Mouse (Mus musculus): ENCODE results near the gene Pdpn.

The Pdpn gene

DNA sequence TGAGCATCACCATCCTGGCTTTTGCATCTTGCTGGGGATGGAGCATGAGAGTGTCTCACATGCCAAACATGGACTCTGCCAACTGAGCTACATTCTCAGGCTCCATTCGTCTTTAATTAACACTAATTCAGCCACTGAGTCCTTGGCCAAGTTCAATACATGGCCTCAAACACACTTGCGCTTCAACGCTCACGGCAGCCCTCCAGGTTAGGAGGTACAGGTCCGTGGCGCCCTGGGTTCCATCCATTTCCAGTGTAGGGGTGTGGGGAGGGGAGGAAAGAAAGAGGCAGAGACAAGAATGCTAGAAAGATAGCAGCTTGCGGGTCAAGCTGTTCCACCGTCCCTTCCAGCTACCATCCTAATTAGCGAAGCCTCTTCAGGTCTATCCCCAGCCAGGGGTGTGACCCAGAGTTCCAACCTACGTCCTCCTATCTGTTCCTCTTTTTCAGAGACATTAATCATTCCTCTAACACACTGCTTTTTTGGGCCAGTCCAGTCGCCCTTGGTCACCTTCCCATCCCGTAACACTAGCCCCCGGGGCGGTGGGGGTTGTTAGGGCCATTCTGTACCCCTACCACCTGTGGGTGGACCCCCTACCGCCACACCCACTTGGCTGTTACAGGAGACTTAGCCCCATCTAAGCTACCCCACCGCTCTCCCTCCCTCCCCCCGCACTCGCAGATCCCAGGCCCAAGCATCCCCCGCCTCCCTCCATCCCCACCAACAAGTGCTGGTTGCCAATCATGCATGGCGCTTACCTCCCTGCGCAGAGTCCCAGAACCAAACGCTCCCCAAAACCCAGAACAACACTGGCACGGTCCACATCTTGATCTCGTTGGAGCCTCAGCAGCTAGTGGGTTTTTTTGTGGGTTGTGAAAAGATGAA, 691 bp downstream of the Pdpn start:
- DNase-seq (ENCODE audit: low read depth, low spot score) = no peak

DNA sequence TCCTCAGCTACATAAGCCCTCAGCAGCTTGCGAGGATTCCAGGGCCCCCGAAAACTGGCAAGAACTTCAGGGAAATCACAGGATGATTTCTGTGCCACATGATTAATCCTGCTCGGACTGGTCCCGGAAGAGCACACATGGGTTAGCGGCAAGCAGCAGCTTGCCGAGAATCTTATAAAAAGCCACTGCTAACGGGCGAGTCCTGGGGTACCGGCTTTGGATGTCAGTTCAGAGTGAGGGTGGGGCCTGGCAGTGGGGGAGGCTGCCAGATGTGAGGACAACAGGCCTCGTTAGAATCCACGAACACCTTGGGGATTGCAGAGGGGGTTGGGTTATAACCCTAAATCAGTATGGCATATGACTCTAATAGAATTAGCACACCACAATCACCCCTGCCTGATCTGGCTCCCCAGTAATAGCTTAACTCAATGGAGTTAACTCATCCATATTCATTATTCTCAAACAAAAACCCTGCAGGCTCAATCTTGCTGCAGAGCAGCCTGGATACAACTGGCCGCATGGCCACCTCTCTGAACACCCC, 2.3 kb downstream of the Pdpn start:
- peak; percentile 48 for DNase-seq (ENCODE audit: low read depth, low spot score)

DNA sequence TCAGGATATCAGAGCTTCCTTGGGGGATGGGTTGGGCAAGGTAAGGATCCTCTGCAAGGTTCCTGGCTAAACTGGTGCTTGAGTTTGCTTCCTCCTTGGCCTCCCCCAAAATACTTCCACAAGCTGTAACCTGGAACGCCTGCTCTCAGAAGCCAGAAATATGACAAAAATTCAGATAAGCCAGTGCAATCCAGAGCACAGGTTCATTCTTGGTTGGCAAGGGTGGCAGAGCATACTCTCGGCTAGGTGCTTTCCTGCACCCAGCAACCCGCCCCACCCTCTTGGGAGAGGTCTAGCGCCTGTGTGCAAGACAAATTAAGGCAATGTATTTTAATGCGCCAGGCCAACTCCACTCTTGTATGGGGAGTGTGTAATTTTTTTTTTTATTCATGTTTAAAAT, 3.2 kb downstream of the Pdpn start:
- no peak for DNase-seq (ENCODE audit: low read depth, low spot score)

DNA sequence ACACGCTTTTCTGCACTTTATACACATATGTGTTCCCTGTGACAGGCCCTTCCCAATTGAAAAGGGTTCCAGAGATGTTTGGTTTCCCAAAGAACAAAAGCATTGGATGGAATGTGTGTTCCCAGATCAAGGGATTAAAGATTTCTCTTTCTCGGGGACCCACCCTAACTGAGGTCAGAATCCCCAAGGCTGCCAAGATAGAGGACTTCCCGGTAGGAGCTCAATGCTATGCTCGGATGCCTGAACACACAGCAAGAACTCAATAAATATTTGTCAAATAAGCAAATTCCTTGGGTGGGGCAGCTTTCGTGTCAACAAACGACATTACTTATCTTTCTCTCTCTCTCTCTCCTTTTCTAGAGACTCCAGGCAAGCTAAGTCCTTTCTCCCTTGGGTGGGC, 5.0 kb downstream of the Pdpn start:
- DNase-seq (ENCODE audit: low read depth, low spot score) = no peak

DNA sequence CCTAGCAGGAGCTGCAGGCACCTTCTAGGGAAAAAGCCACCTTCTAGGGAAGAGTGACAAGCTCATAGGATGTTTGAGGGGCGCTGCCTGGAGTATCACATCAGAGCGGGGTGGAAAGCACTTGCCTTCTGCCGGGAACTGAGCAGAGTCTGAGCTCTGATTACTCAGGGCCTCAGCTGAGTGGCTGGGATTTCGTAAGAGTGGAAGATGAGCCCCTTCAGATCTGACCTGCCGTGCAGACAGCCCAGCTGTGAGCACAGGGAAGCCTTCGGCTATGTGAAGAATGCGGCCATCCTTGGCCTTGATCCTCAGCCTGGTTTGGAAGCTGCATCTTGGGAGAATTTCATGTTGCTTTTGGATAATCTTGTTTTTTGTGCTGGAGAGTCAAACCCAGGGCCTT, 10.5 kb downstream of the Pdpn start:
- peak; percentile 70 for DNase-seq (ENCODE audit: low read depth, low spot score)

DNA sequence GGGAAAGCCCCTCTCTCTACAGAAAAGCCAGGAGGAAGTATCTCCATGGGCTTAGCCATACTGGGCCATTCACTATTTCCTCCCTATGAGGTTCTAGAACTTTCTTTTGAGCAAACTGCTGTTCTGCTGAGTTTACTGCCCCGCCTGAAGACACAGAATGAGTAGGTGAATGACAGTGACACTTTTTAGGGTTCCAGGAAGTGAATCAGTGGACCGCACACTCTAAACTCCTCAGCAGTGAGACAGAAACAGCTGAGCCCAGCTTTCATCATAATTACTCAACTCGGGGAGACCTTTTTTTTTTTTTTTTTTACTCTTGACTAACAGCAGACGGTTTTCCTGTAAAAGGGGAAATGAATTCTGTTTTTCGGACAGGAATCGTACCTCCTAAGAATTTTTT, 10.9 kb downstream of the Pdpn start:
- peak; percentile 50 for DNase-seq (ENCODE audit: low read depth, low spot score)

DNA sequence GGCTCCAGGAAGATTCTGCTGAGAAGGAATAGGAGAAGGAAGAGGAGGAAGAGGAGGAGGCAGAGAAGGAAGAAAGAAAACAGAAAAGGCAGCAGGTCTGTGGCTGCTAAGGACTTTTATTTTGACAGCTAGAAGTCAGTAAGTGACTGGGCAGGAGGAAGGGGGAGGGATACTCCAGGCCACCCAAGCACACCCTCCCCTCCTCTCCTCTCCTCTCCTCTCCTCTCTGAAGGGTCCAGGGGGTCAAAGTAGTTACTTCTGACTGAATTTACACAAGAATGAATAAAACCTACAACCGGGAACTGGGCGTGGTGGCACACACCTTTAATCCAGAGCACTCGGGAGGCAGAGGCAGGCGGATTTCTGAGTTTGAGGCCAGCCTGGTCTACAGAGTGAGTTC, 12.3 kb downstream of the Pdpn start:
- DNase-seq (ENCODE audit: low read depth, low spot score) = no peak

DNA sequence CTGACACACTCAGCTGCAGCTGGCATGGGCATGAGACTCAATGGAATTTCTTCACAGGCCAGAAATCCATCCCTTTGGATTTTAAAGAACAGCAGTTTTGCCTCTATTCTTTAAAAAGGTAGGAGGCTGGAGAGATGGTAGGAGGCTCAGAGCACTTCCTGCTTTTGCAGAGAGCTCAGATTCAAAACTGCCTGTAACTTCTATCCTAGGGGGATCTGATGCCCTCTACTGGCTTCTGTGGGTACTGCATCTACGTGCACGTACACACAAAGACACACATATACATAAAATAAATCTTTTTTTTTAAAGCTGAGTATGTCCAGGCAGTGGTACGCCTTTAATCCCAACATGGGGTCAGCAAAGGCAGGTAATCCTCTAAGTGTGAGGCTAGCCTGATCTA, 19.2 kb downstream of the Pdpn start:
- peak; percentile 58 for DNase-seq (ENCODE audit: low read depth, low spot score)

DNA sequence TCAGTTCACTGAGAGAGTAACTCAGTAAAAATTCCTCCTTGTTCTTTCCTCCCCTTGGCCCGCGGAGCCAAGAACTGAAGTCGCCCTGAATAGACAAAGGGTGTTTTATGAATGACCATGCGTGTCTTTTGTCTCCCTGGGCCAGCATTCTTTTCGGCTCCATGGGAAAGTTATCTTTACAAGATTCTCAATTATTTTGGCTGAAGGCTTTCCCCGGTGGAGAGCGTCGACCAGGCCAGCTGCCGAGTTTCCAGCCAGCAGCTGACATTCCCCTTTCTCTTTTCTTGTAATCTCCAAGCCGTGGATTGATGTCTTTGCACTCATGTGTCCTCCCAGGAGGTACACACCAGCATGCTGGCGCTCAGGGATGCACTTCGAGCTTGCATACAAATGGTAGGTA, 19.7 kb downstream of the Pdpn start:
- no peak for DNase-seq (ENCODE audit: low read depth, low spot score)

DNA sequence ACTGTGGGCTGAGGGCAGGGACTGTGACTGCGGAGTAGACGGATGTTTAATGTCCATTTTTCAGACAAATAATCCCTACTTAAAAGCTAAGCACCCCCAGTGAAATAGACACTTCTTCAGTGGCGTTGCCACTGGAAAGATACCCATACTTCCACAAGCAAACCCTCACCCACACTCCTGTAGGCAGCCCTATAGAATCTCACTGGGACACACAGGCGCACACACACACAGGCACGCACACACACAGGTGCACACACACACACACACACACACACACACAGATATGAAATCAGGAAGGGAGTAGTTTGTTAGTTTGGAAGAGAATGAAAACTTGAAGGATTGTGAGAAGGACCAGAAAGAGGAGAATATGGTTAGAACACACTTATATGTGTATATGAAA, 20.3 kb downstream of the Pdpn start:
- DNase-seq (ENCODE audit: low read depth, low spot score) = no peak

DNA sequence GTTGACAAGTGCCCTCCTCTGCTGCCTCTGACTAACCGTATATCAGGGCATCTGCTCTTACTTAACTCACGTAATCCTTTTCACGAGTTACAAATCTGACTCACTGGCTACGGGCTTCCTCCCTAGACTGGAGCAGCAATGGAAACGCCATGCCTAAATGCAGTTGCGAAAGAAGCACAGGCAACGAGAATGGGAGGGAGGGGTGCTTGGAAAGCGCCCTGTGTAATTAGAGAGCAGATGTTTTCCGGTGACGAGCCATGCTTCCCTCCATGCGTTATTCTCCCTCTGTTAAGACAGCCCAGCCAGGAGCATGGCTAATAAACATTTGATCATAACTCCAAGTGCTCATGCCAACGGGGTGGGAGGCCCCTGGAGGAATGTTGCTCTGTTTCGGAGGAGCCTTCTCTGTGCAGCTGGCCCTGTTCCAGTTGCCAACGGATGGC, 20.9 kb downstream of the Pdpn start:
- DNase-seq (ENCODE audit: low read depth, low spot score) = peak; percentile 98

DNA sequence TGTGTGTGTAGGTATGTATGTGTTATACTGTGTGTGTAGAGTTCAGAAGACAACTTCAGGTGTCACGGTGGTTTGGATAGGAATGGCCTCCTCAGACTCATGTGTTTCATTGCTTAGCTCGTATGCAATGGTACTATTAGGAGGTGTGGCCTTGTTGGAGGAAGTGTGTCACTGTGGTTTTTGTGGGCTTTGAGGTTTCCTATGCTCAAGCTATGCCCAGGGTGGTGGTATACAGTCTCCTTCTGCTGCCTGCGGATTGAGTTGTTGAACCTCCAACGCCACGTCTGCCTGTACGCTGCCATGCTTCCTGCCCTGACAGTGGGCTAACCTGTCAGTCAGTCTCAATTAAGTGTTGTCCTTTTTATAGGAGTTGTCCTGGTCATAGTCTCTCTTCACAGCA, 22.0 kb downstream of the Pdpn start:
- peak; percentile 49 for DNase-seq (ENCODE audit: low read depth, low spot score)

DNA sequence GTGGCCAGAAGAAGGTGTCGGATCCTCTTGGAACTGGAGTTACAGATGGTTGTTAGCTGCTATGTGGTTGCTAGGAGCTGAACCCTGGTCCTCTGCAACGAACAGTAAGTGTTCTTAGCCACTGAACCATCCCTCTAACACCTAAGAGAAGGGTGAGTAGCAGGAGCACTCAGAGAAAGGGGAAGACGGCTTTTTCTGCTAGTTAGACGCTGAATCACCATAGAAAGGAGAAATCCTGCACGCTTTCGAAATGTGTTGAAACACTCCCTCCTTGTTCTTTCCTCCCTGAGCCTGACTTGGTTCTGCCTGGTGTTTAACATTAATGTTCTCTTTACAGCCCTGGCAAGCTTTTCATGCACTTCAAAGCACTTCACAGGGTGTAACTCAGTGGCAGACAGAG, 27.8 kb downstream of the Pdpn start:
- DNase-seq (ENCODE audit: low read depth, low spot score) = no peak

DNA sequence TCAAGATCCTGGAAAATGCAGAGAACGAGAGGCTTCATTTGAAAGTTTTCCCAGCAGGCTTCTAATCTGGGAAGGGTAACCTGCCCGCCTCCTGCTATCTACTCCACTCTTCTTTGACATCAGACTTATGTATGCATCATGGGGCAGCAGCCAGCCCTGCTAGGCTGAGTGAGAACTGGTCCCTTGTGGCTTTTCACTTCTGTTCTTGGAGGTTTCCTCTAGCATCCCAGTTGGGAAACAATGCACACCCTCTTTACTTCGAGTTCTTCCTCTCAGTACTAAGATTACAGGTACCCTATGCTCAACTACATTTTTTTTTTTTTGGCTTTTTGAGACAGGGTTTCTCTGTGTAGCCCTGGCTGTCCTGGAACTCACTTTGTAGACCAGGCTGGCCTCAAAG, 28.5 kb downstream of the Pdpn start:
- DNase-seq (ENCODE audit: low read depth, low spot score) = no peak

DNA sequence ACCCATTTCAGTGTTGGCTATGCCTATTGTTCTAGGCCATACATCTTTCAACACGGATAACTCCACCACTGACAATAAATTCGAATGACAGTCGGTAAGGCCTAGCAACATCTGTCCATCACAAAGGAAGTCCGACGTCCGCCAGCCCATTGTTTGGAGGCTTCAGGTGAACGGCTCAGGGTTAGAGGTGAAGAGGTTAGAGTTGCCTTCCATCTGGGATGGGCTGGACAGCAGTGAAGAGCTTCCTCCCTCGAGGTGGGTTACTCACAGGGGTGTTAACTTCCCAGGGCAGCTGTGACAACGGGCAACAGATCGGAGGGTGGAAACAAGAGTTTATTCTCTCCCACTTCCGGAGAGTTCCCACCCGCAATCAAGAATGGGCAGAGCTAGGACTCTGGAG, 36.7 kb downstream of the Pdpn start:
- DNase-seq (ENCODE audit: low read depth, low spot score) = no peak

DNA sequence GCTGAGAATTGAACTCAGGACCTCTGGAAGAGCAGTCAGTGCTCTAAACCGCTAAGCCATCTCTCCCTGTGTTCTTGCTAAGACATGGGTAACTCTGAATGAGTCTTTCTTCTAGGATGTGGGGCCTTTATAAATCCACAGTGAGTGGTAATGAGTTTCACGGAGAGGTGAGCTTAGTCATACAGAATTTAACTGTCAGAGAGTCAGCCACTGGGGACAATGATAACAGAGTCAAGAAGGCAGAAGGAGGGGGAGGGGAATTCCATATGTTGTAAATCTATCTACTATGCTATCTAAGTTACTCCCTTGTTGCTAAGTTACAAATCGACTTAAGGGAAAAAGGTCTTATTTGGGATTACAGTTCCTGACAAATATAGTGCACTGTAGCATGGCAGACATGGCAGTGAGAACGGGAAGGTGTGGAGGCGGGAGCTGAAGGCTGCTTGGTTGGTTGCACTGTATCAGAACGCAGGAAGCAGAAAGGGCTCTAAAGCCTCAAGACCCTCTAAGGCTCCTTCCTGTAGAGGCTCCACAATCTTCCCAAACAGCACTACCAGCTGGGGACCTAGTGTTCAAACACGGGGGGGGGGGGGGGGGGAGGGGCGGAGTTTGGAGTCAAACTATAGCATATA, 39.5 kb downstream of the Pdpn start:
- peak; percentile 46 for DNase-seq (ENCODE audit: low read depth, low spot score)

DNA sequence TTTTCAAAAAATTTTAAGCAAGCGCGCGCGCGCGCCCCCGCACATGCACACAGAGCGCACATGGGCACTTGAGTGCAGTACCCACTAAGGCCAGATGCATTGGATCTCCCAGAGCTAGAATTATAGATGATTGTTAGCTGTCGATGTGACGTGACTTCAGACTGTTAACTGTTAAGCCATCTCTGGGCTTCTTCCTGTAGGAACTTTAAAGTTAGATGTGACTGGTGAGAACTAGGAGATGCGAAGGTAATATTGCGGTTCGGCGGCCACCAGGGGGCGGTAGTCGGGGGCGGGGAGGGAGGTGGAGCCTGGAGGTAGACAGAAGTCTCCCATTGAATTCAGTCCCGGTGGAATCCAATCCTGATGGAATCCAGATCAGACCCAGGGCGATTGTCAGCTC, 40.8 kb downstream of the Pdpn start:
- DNase-seq (ENCODE audit: low read depth, low spot score) = peak; percentile 21

DNA sequence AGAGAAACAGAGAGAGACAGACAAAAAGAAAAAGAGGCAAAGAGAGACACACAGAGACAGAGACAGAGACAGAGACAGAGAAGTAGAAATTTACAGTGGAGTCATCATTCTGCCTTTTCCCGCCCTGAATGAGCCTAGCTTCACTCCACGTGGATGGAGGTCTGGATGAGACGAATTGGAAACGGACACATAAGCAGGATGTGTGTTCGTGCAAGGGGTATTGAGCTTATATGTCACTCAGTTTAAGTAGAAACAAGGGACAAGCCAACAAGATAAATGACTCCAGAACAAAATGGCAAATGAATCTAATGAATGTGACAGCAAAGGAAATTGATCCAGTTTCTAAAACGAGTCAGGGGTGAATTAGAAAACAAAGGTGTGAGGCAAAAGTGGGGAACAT, 41.4 kb downstream of the Pdpn start:
- no peak for DNase-seq (ENCODE audit: low read depth, low spot score)

DNA sequence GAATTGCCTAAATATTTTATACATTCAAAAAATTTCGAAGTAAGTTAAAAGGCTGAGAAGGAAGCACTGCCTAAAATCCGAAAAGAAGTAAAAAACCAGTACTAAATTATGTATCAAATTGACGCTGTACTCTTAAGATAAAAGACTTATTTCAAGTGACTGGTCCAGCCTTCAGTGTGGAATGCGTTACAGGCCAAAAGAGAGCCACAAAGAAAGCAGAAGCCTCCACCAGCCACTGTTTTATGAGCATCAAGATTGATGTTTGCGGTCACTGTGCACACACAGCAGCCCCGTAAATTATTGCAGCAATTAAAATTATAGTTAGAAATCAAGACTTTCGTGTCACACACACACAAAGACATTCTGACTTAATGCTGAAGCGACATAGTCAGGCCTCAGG, 43.8 kb downstream of the Pdpn start:
- no peak for DNase-seq (ENCODE audit: low read depth, low spot score)

DNA sequence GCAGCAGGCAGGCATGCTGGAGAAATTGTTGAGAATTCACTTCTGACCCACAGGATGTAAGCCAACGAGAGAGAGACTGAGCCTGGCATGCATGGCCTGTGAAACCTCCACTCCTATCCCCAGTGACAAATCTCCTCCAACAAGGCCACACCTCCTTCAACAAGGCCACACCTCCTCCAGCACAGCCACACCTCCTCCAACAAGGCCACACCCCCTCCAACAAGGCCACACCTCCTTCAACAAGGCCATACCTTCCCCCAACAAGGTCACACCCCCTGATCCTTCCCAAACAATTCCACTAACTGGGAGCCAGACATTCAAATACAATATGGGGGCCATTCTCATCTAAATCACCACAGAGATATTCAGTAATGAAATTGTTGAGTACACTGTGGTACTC, 46.0 kb downstream of the Pdpn start:
- DNase-seq (ENCODE audit: low read depth, low spot score) = no peak

DNA sequence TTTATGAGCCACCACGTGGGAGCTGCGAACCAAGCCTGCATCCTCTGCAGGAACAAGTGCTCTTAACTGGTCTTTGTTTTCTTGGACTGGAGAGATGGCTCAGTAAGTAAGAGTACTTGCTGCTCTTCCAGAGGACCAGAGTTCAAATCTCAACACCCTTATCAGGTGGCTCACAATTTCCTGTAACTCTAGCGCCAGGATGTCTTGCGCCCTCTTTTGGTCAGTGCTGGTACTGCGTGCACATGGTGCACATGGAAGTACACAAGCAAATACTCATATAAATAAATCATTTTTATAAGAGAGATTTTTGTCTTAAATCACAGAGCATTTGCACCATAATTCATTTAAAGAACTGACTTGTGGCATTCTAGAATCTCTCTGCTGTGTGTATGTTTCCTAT, 51.3 kb downstream of the Pdpn start:
- peak; percentile 47 for DNase-seq (ENCODE audit: low read depth, low spot score)

DNA sequence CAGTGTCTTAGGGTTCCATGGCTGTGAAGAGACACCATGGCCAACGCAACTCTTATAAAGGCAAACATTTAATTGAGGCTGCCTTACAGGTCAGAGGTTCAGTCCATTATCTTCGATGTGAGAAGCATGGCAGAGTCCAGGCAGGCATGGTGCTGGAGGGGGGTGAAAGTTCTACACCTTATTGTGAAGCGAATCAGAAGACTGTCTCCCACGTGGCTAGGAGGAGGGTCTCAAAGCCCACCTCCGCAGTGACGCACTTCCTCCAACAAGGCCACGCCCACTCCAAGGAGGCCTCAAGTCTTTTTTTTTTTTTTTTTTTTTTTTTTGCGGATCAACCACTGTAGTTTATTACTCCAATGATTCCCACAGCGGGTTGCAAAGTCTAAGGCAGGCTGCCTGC, 58.1 kb downstream of the Pdpn start:
- no peak for DNase-seq (ENCODE audit: low read depth, low spot score)

DNA sequence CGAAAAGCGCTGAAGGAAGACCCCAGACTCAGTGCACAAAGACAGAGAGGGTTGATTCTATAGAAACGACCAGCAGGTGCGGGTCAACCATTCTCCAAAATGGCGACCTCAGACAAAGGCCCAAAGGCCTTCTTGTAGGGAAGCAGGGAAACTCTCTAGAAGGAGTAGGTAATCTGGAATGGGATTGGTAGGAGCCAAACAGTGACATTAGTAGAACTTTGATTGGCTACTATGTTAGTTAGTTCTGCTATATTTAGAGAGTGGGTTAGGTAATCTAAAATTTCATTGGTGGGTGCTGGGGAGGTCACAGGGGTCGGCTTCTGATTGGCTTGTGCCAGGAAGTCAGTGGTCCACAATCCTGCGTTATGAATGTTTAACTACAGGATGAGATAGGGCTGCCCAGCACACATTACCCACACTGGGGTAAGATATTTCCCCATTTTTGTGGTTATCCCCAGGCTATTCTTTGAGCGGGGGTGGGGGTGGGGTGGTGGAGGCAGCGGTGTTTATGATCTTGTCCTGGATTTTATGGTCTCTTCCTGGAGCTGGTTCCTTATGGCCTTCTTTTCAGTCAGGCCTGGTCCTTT, 59.7 kb downstream of the Pdpn start:
- DNase-seq (ENCODE audit: low read depth, low spot score) = no peak
